ENCODE assay signal across 10 mouse cellular contexts in the genomic region with DNA sequence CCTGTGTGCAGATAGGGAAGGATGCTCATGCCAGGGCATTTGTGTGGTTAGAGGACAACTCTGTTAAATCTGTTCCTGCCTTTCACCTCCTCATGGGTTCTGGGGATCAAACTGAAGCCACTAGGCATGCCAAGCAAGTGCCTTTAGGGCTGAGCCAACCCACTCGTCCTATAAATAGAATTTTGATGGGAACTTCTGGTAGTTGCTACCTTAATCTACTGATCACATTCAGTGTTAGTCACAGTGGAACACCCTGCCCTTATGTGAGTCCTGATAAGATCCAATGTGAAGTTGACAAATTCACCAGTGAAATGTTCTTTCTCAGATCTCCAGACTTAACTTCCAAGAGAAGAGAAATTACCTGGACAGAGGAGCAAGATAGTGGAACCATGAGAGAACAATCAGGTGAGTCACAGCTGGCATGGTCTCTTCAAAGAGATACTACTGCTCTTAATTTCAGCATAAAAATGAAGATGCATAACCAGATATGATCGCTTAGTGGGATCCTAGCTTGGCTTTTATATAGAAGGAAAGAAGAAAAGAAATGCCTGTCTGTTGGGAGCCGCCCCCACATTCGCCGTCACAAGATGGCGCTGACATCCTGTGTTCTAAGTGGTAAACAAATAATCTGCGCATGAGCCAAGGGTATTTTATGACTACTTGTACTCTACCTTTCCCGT.
DNase-seq lines count a peak whose midpoint lies in the region; ATAC-seq lines count a peak whose summit lies in the region.
"Had no signal": no experiment of that assay in that cellular context is flagged by ENCODE, and none has a peak within 500 bp of the region (broad histone marks: within the 10 kb centered on the region; RNA-seq: fewer than 3 reads in every experiment).

No protein-coding gene starts in this region.

- H3K27me3 ChIP-seq in heart, embryonic 11.5 days (ENCODE audit: control insufficient read depth, insufficient read depth, low read length) = no peaks in the 10 kb centered on the region

- DNase-seq in heart, adult 11 months = peak; percentile 90
- DNase-seq in thymus, postnatal 14 days = peak; percentile 48
- DNase-seq in thymus, postnatal 0 days (ENCODE audit: low spot score) = no peak
- DNase-seq in kidney, postnatal 36 days = peak; percentile 21 to 25
- peak; percentile 36 for DNase-seq in thymus, postnatal 4 days
- no peak for DNase-seq in urinary bladder, postnatal 4 days (ENCODE audit: low spot score in 2 of 2)
- no peak for DNase-seq in layer of hippocampus, adult 8-10 months (ENCODE audit: low spot score in 2 of 2)

- H3K36me3 ChIP-seq in heart, embryonic 11.5 days (ENCODE audit: control insufficient read depth, insufficient read depth, low read length) = no peaks in the 10 kb centered on the region

- no peak overlapping the region for H3K9ac ChIP-seq in heart, embryonic 11.5 days (ENCODE audit: low read depth, low read length)

- H3K27ac ChIP-seq in heart, embryonic 11.5 days (ENCODE audit: low read depth, low read length) = no peak overlapping the region
- H3K27ac ChIP-seq: hindbrain, postnatal 0 days had no signal

- H3K4me1 ChIP-seq in heart, embryonic 11.5 days (ENCODE audit: control insufficient read depth, insufficient read depth, low read length) = no peaks in the 10 kb centered on the region

- H3K4me2 ChIP-seq in heart, embryonic 11.5 days = no peak overlapping the region

- H3K9me3 ChIP-seq in heart, embryonic 11.5 days (replicated peaks; ENCODE audit: control insufficient read depth, low read length) = no peaks in the 10 kb centered on the region

- 90% methylated on average over 6 of the region's 8 CpGs for WGBS in heart, embryonic 11.5 days (ENCODE audit: insufficient replicate concordance)

- ATAC-seq in heart, embryonic 11.5 days (replicated peaks; ENCODE audit: insufficient number of reproducible peaks, low FRiP score, low TSS enrichment) = no peak
- ATAC-seq: hindbrain, postnatal 0 days had no signal

- H3K4me3 ChIP-seq in heart, embryonic 11.5 days (ENCODE audit: low read depth, low read length) = no peak overlapping the region
- H3K4me3 ChIP-seq: myocyte had no signal

Comparison
In these comparisons a context has a peak if more than half of its experiments do, and no peak if none do; other contexts are left out.
1. DNase-seq: peak in heart, adult 11 months (single experiment), thymus, postnatal 14 days (single experiment), kidney, postnatal 36 days (2 of 2) and thymus, postnatal 4 days (single experiment); none in thymus, postnatal 0 days (single experiment), urinary bladder, postnatal 4 days (0 of 2) and layer of hippocampus, adult 8-10 months (0 of 2).